Mouse (Mus musculus) embryonic facial prominence, embryonic 14.5 days (tissue): ENCODE results near the gene Gm10192. TPM values are rescaled to one million over a fixed set of nuclear protein-coding genes. Genes with fewer than 3 reads are reported as not detected.
"Not testable (repeated sequence)": the region's sequence is repeated elsewhere in the genome, so short reads cannot be mapped to it uniquely, and the experiment has no call there.

Experiments
- ATAC-seq: fragments of 200-750 bp; cut with Nextera tagmentation; 2 replicates; pipeline ENCODE4 v1.8.0; 2017; ENCODE audit warnings: low read depth, moderate number of reproducible peaks, moderate TSS enrichment
- DNase-seq: peaks from one replicate; pipeline ENCODE4 v3.0.0-alpha.2; 2015; ENCODE audit warnings: low spot score
- H3K27ac ChIP-seq: fragments of 300-500 bp; sonication (generic); replicated peaks from 2 replicates; pipeline ENCODE4 v1.5.1; 2014; ENCODE audit warnings: low read depth, mild to moderate bottlenecking, low read length, moderate library complexity
- H3K27me3 ChIP-seq: fragments of 300-500 bp; sonication (generic); replicated peaks from 2 replicates; pipeline ENCODE4 v1.6.1; 2014; ENCODE audit warnings: low read length; ENCODE audit not compliant: control insufficient read depth, insufficient read depth
- H3K36me3 ChIP-seq: fragments of 300-500 bp; sonication (generic); 2 replicates; pipeline ENCODE4 v1.6.1; 2014; ENCODE audit warnings: low read length, mixed read lengths; ENCODE audit not compliant: control insufficient read depth, insufficient read depth
- H3K4me1 ChIP-seq: fragments of 300-500 bp; sonication (generic); 2 replicates; pipeline ENCODE4 v1.6.1; 2014; ENCODE audit warnings: antibody characterized with exemption, low read length; ENCODE audit not compliant: control insufficient read depth, insufficient read depth
- H3K4me2 ChIP-seq: fragments of 300-500 bp; sonication (generic); 2 replicates; pipeline ENCODE4 v1.6.1; 2014; ENCODE audit warnings: low read depth, mild to moderate bottlenecking, low read length, moderate library complexity, mixed read lengths
- H3K4me3 ChIP-seq: fragments of 300-500 bp; sonication (generic); 2 replicates; pipeline ENCODE4 v1.5.1; 2014; ENCODE audit warnings: low read depth, mild to moderate bottlenecking, low read length
- H3K9ac ChIP-seq: fragments of 300-500 bp; sonication (generic); 2 replicates; pipeline ENCODE4 v1.6.1; 2014; ENCODE audit warnings: low read depth, mild to moderate bottlenecking, low read length, moderate library complexity, mixed read lengths
- H3K9me3 ChIP-seq: fragments of 300-500 bp; sonication (generic); 2 replicates; pipeline ENCODE4 v1.6.1; 2016; ENCODE audit warnings: low read length; ENCODE audit not compliant: control insufficient read depth
- WGBS: fragments of 180-500 bp; shearing (Covaris S2); extraction: QIAGEN DNeasy Blood & Tissue Kit; methylation state at CpG from one replicate; pipeline ENCODE4 v1.1.7; 2014; 5-methylcytosine and 5-hydroxymethylcytosine counted together
- polyA plus RNA-seq: library from polyadenylated mRNA; unstranded; fragments of >200 nt; fragmentation: Nextera tagmentation; extraction: Ambion mirVana; gene quantifications from 2 replicates; pipeline ENCODE4 v1.2.1, GENCODE M21; 2014

Gm10192 gene
- not detected in 2 replicates for polyA plus RNA-seq

DNA sequence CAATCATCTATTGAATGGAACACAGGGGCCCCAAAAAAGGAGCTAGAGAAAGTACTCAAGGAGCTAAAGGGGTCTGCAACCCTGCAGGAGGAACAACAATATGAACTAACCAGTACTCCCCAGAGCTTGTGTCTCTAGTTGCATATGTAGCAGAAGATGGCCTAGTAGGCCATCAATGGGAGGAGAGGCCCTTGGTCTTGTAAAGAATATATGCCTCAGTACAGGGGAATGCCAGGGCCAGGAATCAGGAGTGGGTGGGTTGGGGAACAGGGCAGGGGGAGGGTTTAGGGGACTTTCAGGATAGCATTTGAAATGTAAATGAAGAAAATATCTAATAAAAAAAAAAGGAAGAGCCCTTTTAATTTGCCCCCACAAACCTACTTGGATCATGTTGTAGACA is at the start of gene Gm10192:
Gene Gm10192 (minus strand): TSS at position 101 of the 400 bp plus-strand sequence.
- H3K9ac ChIP-seq, H3K9me3 ChIP-seq, ATAC-seq, H3K4me3 ChIP-seq, H3K4me2 ChIP-seq, DNase-seq, H3K27me3 ChIP-seq, H3K27ac ChIP-seq, H3K4me1 ChIP-seq, H3K36me3 ChIP-seq: not testable (repeated sequence)

DNA sequence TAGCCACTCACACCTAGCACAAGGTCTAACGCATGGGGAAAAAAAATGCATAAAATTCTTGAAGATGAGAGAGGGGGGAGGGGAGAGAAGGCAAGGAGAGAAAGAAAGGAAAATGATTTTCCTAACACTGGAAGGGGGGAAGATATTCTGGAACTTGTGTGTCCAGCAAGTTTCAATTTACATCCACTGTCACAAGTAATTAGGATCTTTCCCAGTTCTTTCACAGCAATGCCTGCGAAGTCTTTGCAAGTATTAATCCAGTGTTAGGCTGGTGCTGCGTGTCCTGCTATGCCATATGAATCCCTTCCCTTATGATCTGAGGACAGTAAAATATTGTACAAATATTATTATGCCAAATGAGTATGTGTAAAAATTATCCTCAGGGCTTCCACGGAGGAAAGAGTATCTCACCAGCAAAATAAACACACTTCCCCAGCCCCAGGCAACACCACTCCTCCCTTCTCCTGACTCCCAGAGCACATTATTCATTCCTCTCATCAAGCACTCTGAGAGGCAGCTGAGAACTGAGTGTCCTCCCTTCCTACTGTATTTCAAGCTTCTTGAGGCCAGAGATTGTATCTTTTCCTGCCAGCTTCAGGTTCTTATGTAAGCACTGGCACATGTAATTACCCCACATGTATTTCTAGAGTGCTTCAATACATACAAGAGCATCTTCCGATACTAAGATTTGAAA is 47.6 kb upstream of the Gm10192 start:
- peaks cover 7% of the 10 kb centered on the region; the same call in 1 of the 2 replicates for H3K9me3 ChIP-seq
- H3K4me1 ChIP-seq: no peaks in the 10 kb centered on the region
- WGBS: 41% methylated on average over 5 of the region's 5 CpGs
- ATAC-seq (no peak), DNase-seq (peak; percentile 27)
- H3K9ac ChIP-seq: no peak overlapping the region
- no peaks in the 10 kb centered on the region for H3K27me3 ChIP-seq
- H3K4me3 ChIP-seq: no peak overlapping the region
- no peak overlapping the region for H3K27ac ChIP-seq
- no peaks in the 10 kb centered on the region for H3K36me3 ChIP-seq
- no peak overlapping the region for H3K4me2 ChIP-seq

DNA sequence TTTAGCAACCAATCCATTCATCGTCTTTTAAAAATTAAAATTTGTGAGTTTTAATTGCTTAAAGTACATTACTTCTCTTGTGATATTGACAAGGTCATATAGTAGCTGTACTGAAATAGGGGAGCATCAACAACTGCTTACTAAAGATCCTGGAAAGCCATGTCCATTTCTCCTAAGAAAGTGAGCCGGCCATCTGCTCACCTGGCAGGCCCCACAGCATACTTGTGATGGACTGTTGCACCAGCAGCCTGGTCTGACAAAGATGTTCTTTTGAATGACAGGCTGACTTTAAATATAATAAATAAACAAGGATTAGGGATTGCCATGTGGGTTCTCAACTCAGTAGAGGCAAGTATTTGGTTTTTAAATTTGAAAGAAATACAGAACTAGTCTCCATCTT is 36.7 kb upstream of the Gm10192 start:
- no peak overlapping the region for H3K4me3 ChIP-seq
- H3K4me1 ChIP-seq: no peaks in the 10 kb centered on the region
- no peak overlapping the region for H3K4me2 ChIP-seq
- H3K27me3 ChIP-seq: no peaks in the 10 kb centered on the region
- DNase-seq (no peak), ATAC-seq (no peak)
- no peak overlapping the region for H3K9ac ChIP-seq
- H3K27ac ChIP-seq: no peak overlapping the region
- H3K9me3 ChIP-seq: no peaks in the 10 kb centered on the region
- 92% methylated on average over 2 of the region's 2 CpGs for WGBS
- H3K36me3 ChIP-seq: no peaks in the 10 kb centered on the region

DNA sequence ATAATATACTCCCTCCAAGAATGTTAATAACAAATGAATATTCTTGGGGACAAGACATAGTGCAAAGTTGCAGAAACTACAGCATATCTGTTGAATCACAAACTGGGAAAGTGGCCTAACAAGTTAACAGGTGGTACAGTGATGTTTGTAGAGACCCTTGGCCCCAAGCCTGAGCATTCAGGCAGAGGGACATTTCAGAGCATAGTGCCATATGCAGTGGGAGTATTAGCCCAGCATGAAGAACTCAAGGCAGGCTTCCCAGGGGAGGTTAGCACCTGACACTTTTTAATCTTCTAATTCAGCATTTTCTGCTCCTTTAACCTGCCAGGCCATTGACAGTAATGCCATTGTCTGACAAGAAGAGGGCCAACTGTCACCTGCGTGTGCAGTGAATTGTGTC is 34.9 kb upstream of the Gm10192 start:
- no peak overlapping the region for H3K4me3 ChIP-seq
- ATAC-seq: no peak
- no peaks in the 10 kb centered on the region for H3K4me1 ChIP-seq
- no peak overlapping the region for H3K27ac ChIP-seq
- no peak overlapping the region for H3K4me2 ChIP-seq
- DNase-seq: no peak
- H3K9me3 ChIP-seq: no peaks in the 10 kb centered on the region
- 92% methylated on average over 1 of the region's 1 CpGs for WGBS
- no peak overlapping the region for H3K9ac ChIP-seq
- no peaks in the 10 kb centered on the region for H3K27me3 ChIP-seq
- H3K36me3 ChIP-seq: no peaks in the 10 kb centered on the region

DNA sequence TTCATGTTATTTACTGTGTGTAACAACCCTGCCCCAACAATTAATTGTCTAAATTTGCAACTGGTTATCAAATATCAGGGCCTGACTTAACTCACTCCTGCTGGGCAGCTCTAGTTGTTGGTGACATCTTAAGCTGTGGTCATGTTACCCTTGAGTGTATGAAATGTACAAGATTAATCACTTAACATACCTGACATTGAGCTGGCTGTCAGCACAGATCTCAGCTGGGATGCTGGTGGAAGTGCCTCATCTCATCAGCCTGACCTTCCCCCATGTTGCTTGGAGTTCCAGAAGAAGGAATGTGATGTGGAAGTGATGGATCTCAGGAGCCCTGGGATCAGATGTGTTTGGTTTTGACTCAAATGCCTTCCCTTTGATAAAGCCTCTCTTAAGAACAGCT is 29.5 kb upstream of the Gm10192 start:
- Histone ChIP-seq H3K27me3 (no peaks in the 10 kb centered on the region), H3K9me3 (no peaks in the 10 kb centered on the region)
- no peak for ATAC-seq

DNA sequence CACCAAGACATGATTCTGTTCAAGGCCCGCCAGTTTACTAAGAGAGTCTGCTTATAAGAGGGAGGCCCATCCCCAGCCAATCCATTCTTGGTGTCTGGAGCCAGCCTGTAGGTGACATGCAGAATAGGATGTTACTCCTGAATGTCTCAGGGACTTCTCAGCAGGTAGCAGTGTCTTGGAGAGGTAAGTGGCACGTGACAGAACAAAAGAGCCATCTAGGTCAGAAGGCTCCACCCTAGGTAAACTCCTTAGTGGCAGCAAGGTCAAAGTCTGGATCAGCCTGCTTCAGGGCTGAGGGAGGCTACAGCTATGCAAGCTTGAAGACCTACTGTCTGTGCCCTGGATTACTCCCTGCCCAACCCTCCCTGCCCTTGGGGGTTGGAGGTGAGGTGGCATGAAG is 20.0 kb upstream of the Gm10192 start:
- not testable (repeated sequence) for H3K27me3 ChIP-seq, H3K9me3 ChIP-seq, H3K4me1 ChIP-seq, ATAC-seq, H3K36me3 ChIP-seq, H3K27ac ChIP-seq, H3K4me3 ChIP-seq, H3K4me2 ChIP-seq, H3K9ac ChIP-seq, DNase-seq
- WGBS: 71% methylated on average over 2 of the region's 2 CpGs

More for the DNA sequence above, 29.5 kb upstream of the Gm10192 start:
- Histone ChIP-seq H3K36me3 (no peaks in the 10 kb centered on the region), H3K9ac (no peak overlapping the region), H3K27ac (no peak overlapping the region), H3K4me1 (no peaks in the 10 kb centered on the region), H3K4me2 (no peak overlapping the region), H3K4me3 (no peak overlapping the region)
- DNase-seq: no peak

DNA sequence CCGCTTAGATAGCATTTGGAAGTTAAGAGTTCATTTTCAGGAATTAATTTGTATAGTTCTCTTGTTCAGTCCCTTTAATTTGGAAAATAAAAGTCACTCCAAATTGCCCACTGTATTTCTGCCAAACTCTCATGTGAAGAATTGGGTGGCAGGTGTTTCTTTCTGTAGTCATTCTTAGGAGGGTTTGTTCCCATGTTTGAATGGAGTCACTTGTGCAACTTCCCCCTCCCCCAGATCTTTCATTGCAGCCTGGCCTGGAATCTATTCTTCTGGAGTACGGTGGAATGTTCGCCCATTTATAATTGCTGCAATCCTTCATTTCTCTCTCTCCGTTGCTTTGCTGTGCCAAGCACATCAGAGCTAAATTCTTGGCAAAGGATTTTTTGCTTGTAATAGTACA is 10.2 kb upstream of the Gm10192 start:
- Histone ChIP-seq H3K4me3 (no peak overlapping the region), H3K4me2 (no peak overlapping the region), H3K4me1 (no peaks in the 10 kb centered on the region), H3K36me3 (no peaks in the 10 kb centered on the region), H3K9ac (no peak overlapping the region), H3K27me3 (no peaks in the 10 kb centered on the region), H3K9me3 (no peaks in the 10 kb centered on the region), H3K27ac (no peak overlapping the region)
- 40% methylated on average over 4 of the region's 4 CpGs for WGBS
- peak; percentile 73 for DNase-seq
- ATAC-seq: no peak; the same call in 1 of the 2 replicates

DNA sequence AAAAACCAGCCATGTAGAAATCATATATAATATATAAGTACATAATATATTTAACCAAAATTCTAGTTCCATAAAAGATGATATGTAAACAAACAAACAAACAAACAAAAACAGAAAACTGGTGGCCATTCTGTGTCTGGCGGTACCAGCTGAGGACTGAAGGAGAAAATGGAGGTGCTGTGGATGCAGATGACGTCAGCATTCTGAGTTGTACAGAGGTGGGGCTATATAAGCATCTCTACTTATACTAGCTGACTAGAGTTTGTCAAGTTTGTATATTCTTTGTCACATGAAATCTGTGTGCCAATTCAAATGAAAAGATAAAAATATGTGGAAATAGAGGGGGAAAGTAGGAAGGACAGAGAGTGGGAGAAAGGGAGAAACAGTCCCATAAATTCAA is 9.6 kb upstream of the Gm10192 start:
- no peak overlapping the region for H3K4me2 ChIP-seq
- H3K4me1 ChIP-seq: no peaks in the 10 kb centered on the region
- no peak overlapping the region for H3K4me3 ChIP-seq
- no peak for ATAC-seq
- no peak for DNase-seq
- H3K36me3 ChIP-seq: no peaks in the 10 kb centered on the region
- 79% methylated on average over 2 of the region's 2 CpGs for WGBS
- H3K27ac ChIP-seq: no peak overlapping the region
- no peaks in the 10 kb centered on the region for H3K27me3 ChIP-seq
- H3K9ac ChIP-seq: no peak overlapping the region
- no peaks in the 10 kb centered on the region for H3K9me3 ChIP-seq

DNA sequence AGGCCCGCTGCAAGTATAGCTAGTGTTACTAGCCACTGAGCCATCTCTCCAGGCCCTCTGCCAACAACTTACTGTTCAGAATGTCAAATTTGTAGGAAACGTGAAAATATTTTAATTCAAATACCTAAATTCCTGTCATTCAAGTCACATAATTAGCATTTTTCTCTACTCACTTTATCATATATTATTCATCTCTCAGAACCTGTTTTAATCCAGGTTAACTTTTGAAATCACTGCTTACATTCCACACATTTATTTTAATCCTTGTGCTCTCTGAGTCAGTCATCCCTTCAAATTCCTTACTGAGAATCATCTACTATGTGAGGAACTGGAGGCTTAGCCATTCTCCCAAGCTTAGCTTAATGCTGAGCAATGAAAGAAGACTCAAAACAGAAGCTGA is 2.6 kb downstream of the Gm10192 start:
- no peaks in the 10 kb centered on the region for H3K27me3 ChIP-seq
- H3K9ac ChIP-seq: no peak overlapping the region
- H3K4me2 ChIP-seq: no peak overlapping the region
- ATAC-seq: no peak
- DNase-seq: no peak
- H3K27ac ChIP-seq: no peak overlapping the region
- 61% methylated on average over 2 of the region's 2 CpGs for WGBS
- no peaks in the 10 kb centered on the region for H3K9me3 ChIP-seq
- no peaks in the 10 kb centered on the region for H3K4me1 ChIP-seq
- no peaks in the 10 kb centered on the region for H3K36me3 ChIP-seq
- H3K4me3 ChIP-seq: no peak overlapping the region
